Mouse (Mus musculus): ENCODE measurements around the gene Zeb2. TPM values are rescaled to one million over a fixed set of nuclear protein-coding genes. Genes with fewer than 3 reads are reported as not detected.
A peak's percentile ranks its signal among the peaks of the same experiment; 100 is the strongest.

The Zeb2 gene
- polyA plus RNA-seq, 1 experiment = 25.6 TPM

DNA sequence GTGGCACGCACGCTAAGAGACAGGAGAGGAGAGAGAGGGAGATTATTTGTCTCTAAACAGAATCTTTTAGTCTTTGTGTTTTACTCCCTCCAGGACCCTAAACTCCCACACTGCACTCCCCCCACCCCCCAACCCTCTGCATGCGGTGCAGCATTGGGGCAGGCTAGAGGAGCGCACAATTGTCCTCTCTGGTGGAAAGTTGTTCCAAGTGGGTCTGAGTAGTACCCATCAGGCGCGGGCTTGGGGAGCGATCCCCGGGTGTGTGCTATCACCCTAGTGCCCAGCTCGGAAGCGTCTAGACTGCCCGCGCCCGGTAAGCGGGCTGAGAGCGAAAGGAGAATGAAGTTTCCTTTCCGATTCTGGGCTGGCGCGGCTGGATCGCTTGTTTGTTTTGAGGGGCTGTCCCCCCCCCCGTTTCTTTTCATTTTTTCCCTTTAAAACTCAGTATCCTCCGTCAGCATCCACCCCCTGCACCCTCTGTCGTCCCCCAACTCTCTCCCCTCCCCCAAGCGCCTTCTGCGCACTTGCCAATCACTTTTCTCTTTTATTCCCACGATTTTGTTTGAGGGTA lies 8.6 kb downstream of the Zeb2 start:
- Histone ChIP-seq H3K27me3 (replicated peaks; ENCODE audit: control insufficient read depth, insufficient read depth, low read length) (no peaks in the 10 kb centered on the region), H3K27ac (ENCODE audit: insufficient read depth, low read depth, low read length) (peak overlapping the region; percentile 78), H3K4me1 (ENCODE audit: control insufficient read depth, insufficient read depth, low read length) (peaks cover 11% of the 10 kb centered on the region; the same call in 1 of the 2 replicates), H3K4me3 (ENCODE audit: insufficient read depth, low read depth, low read length) (peak overlapping the region; percentile 94), H3K36me3 (ENCODE audit: control insufficient read depth, insufficient read depth, low read length) (no peaks in the 10 kb centered on the region; the same call in 1 of the 2 replicates)
- DNase-seq = peak; percentile 60
- 3% methylated on average over 25 of the region's 25 CpGs for WGBS
- TF ChIP-seq POLR2A (IDR thresholded peaks at IDR 0.05; ENCODE audit: low read depth, low read length) = no peak
- TF ChIP-seq CTCF (conservative IDR thresholded peaks at IDR 0.05; ENCODE audit: insufficient read depth, insufficient read length, low read depth, low read length) = no peak

GRCm38 (mm10) chr2:45107555-45107954 lies 9.6 kb downstream of the Zeb2 start:
- no peaks in the 10 kb centered on the region; the same call in 1 of the 2 replicates for H3K36me3 ChIP-seq (ENCODE audit: control insufficient read depth, insufficient read depth, low read length)
- 40% methylated on average over 2 of the region's 2 CpGs for WGBS
- H3K4me1 ChIP-seq (ENCODE audit: control insufficient read depth, insufficient read depth, low read length) = peaks cover 13% of the 10 kb centered on the region; the same call in 1 of the 2 replicates
- no peaks in the 10 kb centered on the region for H3K27me3 ChIP-seq (replicated peaks; ENCODE audit: control insufficient read depth, insufficient read depth, low read length)
- H3K27ac ChIP-seq (ENCODE audit: insufficient read depth, low read depth, low read length) = peak overlapping the region; percentile 43
- DNase-seq = peak; percentile 33
- no peak overlapping the region for H3K4me3 ChIP-seq (ENCODE audit: insufficient read depth, low read depth, low read length)
- TF ChIP-seq POLR2A (IDR thresholded peaks at IDR 0.05; ENCODE audit: low read depth, low read length) (no peak), CTCF (conservative IDR thresholded peaks at IDR 0.05; ENCODE audit: insufficient read depth, insufficient read length, low read depth, low read length) (no peak)

DNA sequence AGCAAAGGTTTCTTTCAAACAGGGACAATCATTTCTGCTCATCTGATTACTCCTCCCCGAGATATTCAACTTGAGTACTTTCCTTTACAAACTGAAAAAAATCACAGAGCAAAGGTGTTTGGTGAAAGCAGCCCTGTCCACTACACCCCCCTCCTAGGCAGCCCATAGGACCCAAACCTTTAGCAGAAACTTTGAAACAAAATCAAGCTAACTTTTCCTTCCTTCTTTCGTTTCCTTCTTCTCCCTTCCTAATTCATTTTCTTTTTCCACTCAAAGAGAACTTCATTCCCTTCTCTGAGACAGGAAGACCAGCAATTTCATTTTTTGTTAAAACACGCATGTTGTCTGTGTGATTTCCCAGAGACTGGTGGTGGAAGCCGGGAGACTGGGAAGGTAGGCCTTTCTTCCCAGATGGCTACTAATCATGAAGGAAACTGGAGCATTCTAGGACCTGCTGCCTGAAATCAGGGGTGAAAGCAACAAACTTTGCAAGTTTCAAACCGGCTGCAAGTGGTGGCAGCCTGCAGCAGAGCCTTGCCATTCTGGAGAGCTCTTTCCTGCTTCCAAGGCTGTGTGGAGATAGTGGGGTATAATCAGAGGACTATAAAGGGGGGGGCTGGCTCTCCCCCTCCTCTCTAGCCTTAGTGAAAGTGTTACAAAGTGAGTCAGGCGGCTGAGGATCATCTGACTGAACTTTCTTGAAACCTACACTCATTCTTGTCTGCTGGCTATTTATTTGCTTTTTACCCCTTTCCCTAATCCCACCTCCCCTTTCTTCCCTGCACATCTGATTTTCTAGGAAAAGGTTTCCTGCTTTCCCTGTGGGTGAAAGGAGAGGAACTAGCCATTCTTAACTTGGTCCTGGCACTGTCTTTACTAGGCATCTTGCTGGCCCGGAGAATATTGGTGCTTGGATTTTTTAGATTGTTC lies 11.0 kb downstream of the Zeb2 start:
- peak; percentile 44 for DNase-seq
- H3K4me1 ChIP-seq (ENCODE audit: control insufficient read depth, insufficient read depth, low read length) = peaks cover 18% of the 10 kb centered on the region
- H3K4me3 ChIP-seq (ENCODE audit: insufficient read depth, low read depth, low read length) = peak overlapping the region; percentile 26; the same call in 1 of the 2 replicates
- no peaks in the 10 kb centered on the region for H3K27me3 ChIP-seq (replicated peaks; ENCODE audit: control insufficient read depth, insufficient read depth, low read length)
- H3K27ac ChIP-seq (ENCODE audit: insufficient read depth, low read depth, low read length) = peak overlapping the region; percentile 91
- 39% methylated on average over 7 of the region's 7 CpGs for WGBS
- TF ChIP-seq POLR2A (IDR thresholded peaks at IDR 0.05; ENCODE audit: low read depth, low read length) (no peak), CTCF (conservative IDR thresholded peaks at IDR 0.05; ENCODE audit: insufficient read depth, insufficient read length, low read depth, low read length) (no peak)
- no peaks in the 10 kb centered on the region; the same call in 1 of the 2 replicates for H3K36me3 ChIP-seq (ENCODE audit: control insufficient read depth, insufficient read depth, low read length)

DNA sequence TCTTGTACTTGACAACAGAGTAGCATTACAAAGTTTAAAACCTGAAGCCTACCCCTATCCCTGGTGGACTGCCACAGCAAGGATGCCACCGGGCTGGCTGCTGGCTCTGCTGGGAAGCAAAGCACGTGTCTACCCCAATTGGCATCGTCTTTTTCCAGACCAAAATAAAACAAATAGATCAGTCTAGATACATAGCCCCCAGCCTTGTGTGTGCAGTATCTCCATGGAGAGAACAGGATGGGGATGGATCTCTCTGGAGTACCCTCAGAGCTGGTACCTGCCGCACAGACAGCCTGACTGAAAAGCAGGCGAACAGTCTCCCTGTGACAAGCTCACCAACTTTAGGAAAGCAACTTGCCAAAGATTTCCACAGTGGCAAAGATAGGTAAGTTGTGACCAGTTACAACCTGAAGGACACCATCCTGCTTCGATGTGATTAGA lies 11.9 kb downstream of the Zeb2 start:
- 68% methylated on average over 6 of the region's 6 CpGs for WGBS
- peaks cover 26% of the 10 kb centered on the region for H3K4me1 ChIP-seq (ENCODE audit: control insufficient read depth, insufficient read depth, low read length)
- TF ChIP-seq CTCF (conservative IDR thresholded peaks at IDR 0.05; ENCODE audit: insufficient read depth, insufficient read length, low read depth, low read length) (no peak), POLR2A (IDR thresholded peaks at IDR 0.05; ENCODE audit: low read depth, low read length) (no peak)
- no peak for DNase-seq
- peak overlapping the region; percentile 91 for H3K27ac ChIP-seq (ENCODE audit: insufficient read depth, low read depth, low read length)
- peak overlapping the region; percentile 11; the same call in 1 of the 2 replicates for H3K4me3 ChIP-seq (ENCODE audit: insufficient read depth, low read depth, low read length)
- no peaks in the 10 kb centered on the region for H3K27me3 ChIP-seq (replicated peaks; ENCODE audit: control insufficient read depth, insufficient read depth, low read length)
- H3K36me3 ChIP-seq (ENCODE audit: control insufficient read depth, insufficient read depth, low read length) = no peaks in the 10 kb centered on the region; the same call in 1 of the 2 replicates

DNA sequence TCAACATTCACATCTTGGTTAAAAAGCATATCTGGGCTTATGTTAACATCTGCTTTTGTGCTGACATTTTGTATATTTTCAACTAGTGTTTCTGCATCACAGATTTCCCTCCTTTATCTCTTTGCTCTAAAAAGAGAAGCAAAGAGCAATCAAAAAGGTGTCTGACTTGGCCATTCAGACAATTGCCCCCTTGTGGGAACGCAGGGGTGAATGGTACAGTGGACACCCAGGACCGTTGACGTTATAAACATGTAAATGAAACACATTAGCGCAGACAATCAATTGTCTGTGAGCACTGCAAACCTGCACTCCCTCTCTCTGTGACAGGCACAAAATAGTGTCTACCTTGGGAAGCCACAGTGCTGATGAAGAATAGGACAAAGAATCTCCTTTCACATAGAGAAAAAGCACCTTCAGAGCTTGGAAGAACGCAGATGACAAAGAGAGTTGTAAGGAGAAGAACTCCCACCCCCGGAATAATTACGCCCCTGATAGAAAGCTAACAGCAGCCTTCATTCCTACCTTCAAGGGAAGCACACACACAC lies 12.6 kb downstream of the Zeb2 start:
- Histone ChIP-seq H3K27ac (ENCODE audit: insufficient read depth, low read depth, low read length) (peak overlapping the region; percentile 91), H3K27me3 (replicated peaks; ENCODE audit: control insufficient read depth, insufficient read depth, low read length) (no peaks in the 10 kb centered on the region), H3K4me3 (ENCODE audit: insufficient read depth, low read depth, low read length) (no peak overlapping the region), H3K36me3 (ENCODE audit: control insufficient read depth, insufficient read depth, low read length) (no peaks in the 10 kb centered on the region; the same call in 1 of the 2 replicates), H3K4me1 (ENCODE audit: control insufficient read depth, insufficient read depth, low read length) (peaks cover 31% of the 10 kb centered on the region)
- no peak for TF ChIP-seq POLR2A (IDR thresholded peaks at IDR 0.05; ENCODE audit: low read depth, low read length)
- 43% methylated on average over 7 of the region's 7 CpGs for WGBS
- no peak for DNase-seq

GRCm38 (mm10) chr2:45104066-45104465 lies 13.1 kb downstream of the Zeb2 start:
- TF ChIP-seq POLR2A (IDR thresholded peaks at IDR 0.05; ENCODE audit: low read depth, low read length) = no peak
- TF ChIP-seq CTCF (conservative IDR thresholded peaks at IDR 0.05; ENCODE audit: insufficient read depth, insufficient read length, low read depth, low read length) = no peak
- Histone ChIP-seq H3K4me1 (ENCODE audit: control insufficient read depth, insufficient read depth, low read length) (peaks cover 33% of the 10 kb centered on the region), H3K27ac (ENCODE audit: insufficient read depth, low read depth, low read length) (no peak overlapping the region; the same call in 1 of the 2 replicates), H3K4me3 (ENCODE audit: insufficient read depth, low read depth, low read length) (no peak overlapping the region), H3K27me3 (replicated peaks; ENCODE audit: control insufficient read depth, insufficient read depth, low read length) (no peaks in the 10 kb centered on the region), H3K36me3 (ENCODE audit: control insufficient read depth, insufficient read depth, low read length) (no peaks in the 10 kb centered on the region; the same call in 1 of the 2 replicates)
- no peak for DNase-seq
- WGBS = 63% methylated on average over 4 of the region's 4 CpGs
